Mouse (Mus musculus) thymus, adult 2 months (tissue): Measurements from ENCODE around the gene Ube2g2. TPM values are rescaled to one million over a fixed set of nuclear protein-coding genes. Genes with fewer than 3 reads are reported as not detected.

Experiments used
- DNase-seq: peaks from one replicate; pipeline ENCODE4 v3.0.0; 2021
- H3K27ac ChIP-seq: fragments of 200-500 bp; 2 replicates; pipeline ENCODE4 v1.5.1; 2012; ENCODE audit warnings: low read length, control low read depth; ENCODE audit not compliant: control insufficient read depth, insufficient read depth
- H3K27me3 ChIP-seq: fragments of 200-500 bp; 2 replicates; pipeline ENCODE4 v1.6.1; 2012; ENCODE audit warnings: mild to moderate bottlenecking, low read length, moderate library complexity, mixed read lengths; ENCODE audit not compliant: control insufficient read depth, insufficient read depth
- H3K36me3 ChIP-seq: fragments of 200-500 bp; 2 replicates; pipeline ENCODE4 v1.6.1; 2012; ENCODE audit warnings: mild to moderate bottlenecking, low read length, moderate library complexity; ENCODE audit not compliant: control insufficient read depth, insufficient read depth
- H3K4me1 ChIP-seq: fragments of 200-500 bp; replicated peaks from 2 replicates; pipeline ENCODE4 v1.6.1; 2012; ENCODE audit warnings: low read length; ENCODE audit not compliant: control insufficient read depth, insufficient read depth
- H3K4me3 ChIP-seq: fragments of 200-500 bp; 2 replicates; pipeline ENCODE4 v1.5.1; 2012; ENCODE audit warnings: mild to moderate bottlenecking, low read length, control low read depth, moderate library complexity; ENCODE audit not compliant: control insufficient read depth, insufficient read depth
- CTCF ChIP-seq: fragments of 200-500 bp; IDR thresholded peaks from 2 replicates; pipeline ENCODE4 v1.5.1; 2012; ENCODE audit warnings: mild to moderate bottlenecking, control low read depth, low read length, moderate library complexity, borderline replicate concordance; ENCODE audit not compliant: control insufficient read depth, poor library complexity, insufficient read depth; ENCODE audit errors: extremely low read depth
- POLR2A ChIP-seq: fragments of 200-500 bp; IDR thresholded peaks from 2 replicates; pipeline ENCODE4 v1.6.1; 2012; ENCODE audit warnings: mild to moderate bottlenecking, low read length, control low read depth, moderate library complexity; ENCODE audit not compliant: control insufficient read depth, poor library complexity, insufficient read depth; ENCODE audit errors: extremely low read depth
- whole genome bisulfite sequencing: fragments of 180-500 bp; shearing (Covaris S2); methylation state at CpG from one replicate; pipeline ENCODE4 v1.1.7; 2018; 5-methylcytosine and 5-hydroxymethylcytosine counted together
- polyA plus RNA-seq: library from polyadenylated mRNA; depleted of rRNA; stranded (reverse); fragments of >200 nt; gene quantifications from 2 replicates; pipeline ENCODE4 v1.2.3, GENCODE M21; 2012

Gene Ube2g2
- polyA plus RNA-seq, 1 experiment: 52.6 TPM

DNA sequence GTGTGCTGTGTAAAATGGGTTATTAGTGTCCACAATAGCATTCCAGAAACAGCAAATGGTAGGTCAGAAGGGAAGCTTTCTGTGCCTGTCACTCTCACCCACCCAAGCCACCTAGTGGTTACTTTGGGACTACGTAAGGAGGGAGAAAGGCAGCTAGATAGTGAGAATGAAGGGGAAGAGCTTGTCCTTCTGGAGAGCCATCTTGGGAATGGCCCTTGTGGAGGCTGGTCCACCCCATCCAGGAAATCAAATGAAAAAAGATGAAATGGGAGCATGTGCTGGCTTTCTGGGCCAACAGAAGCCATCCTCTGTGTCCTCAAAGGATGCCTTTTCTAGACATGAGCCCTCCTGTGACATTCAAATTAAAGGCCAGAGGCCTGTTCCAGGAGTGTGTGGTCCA, 16.7 kb upstream of the Ube2g2 start:
- H3K27me3 ChIP-seq: no peaks in the 10 kb centered on the region
- no peaks in the 10 kb centered on the region; the same call in 1 of the 2 replicates for H3K36me3 ChIP-seq
- 55% methylated on average over 1 of the region's 1 CpGs for WGBS
- no peak overlapping the region for H3K4me3 ChIP-seq
- peak; percentile 43 for DNase-seq
- H3K4me1 ChIP-seq: peaks cover 15% of the 10 kb centered on the region
- TF ChIP-seq CTCF (no peak), POLR2A (no peak)
- peak overlapping the region; percentile 81 for H3K27ac ChIP-seq

DNA sequence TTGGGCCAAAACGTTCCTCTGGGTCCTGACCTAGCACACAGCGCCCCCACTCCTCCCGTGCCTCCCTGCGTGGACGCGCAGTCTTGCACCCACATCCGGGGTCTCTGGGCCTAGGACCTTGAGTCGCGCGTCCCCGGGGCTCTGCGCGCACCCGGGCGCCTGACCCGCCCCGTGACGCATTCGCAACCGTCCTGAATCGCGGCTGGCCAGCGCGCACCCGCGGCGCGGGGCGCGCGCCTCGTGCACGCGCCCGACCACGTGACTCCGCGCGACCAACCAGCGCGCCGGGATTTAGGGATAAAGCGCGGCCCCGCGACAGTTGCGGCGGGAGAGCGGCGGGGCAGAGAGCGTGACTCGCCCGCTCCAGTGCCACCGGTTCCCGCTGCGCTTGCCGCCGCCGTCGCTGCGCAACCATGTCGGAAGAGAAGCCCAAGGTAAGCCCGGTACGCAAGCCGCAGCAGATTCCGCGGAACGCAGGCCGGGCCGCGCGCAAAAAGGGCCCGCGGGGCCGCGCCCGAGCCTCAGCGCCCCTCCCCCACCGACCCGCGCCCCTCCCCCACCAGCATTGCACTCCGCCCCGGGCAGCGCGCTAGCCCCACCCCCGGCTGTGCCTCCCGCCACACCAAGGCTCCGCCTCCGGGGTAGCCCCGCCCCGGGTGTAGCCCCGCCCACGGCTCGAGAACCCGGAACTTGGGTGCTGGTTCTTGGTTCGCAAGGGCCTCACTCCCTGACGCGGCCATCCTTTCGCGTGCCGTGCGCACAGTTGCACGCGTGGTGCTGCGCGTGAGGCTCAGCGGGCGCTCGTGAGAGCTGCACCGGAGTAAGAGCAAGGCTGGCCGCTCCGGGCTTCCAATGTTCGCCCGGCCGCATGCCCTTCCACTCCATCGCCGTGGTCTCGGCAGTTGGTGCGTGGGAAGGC, 15.9 kb upstream of the Ube2g2 start, which contains the start of the genes Sumo3 and Gm49325:
Sumo3 (plus strand) TSS at position 190 of the 919 bp plus-strand sequence.
Gm49325 (plus strand) TSS at position 290 of the 919 bp plus-strand sequence.
- H3K4me3 ChIP-seq: peak within 1 kb of the TSS; percentile 86
- H3K4me1 ChIP-seq: peaks cover 15% of the 10 kb centered on the region
- peak; percentile 77; the same call in 1 of the 2 replicates for TF ChIP-seq CTCF
- TF ChIP-seq POLR2A: peak; percentile 85
- DNase-seq: peak; percentile 100
- WGBS: under 1% methylated on average over 116 of the region's 119 CpGs
- H3K36me3 ChIP-seq: no peaks in the 10 kb centered on the region; the same call in 1 of the 2 replicates
- H3K27ac ChIP-seq: peak within 1 kb of the TSS; percentile 81
- H3K27me3 ChIP-seq: no peaks in the 10 kb centered on the region

DNA sequence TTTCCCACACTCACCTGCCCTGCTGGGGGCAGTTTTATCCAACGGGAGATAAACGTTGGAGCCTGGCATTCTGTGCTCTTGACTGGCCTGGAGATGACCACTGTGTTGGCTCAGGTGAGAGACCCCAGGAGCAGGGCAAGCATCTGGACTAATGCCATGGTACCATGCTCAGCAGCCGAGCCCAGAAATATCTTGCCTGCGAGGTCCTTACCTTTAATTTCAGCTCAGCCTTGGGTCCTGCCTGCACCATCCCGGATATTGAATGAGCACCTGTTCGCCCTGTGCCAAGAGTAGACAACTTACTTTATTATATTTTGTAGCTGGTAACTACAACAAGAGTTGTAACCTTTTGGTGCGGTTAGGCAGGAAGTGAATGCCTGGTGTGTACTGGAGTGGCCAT, 15.2 kb upstream of the Ube2g2 start:
- Histone ChIP-seq H3K36me3 (no peaks in the 10 kb centered on the region; the same call in 1 of the 2 replicates), H3K27me3 (no peaks in the 10 kb centered on the region), H3K4me1 (peaks cover 15% of the 10 kb centered on the region), H3K27ac (peak overlapping the region; percentile 74), H3K4me3 (peak overlapping the region; percentile 86)
- DNase-seq: peak; percentile 35
- no peak for TF ChIP-seq POLR2A
- TF ChIP-seq CTCF: no peak
- WGBS: 3% methylated on average over 7 of the region's 7 CpGs

DNA sequence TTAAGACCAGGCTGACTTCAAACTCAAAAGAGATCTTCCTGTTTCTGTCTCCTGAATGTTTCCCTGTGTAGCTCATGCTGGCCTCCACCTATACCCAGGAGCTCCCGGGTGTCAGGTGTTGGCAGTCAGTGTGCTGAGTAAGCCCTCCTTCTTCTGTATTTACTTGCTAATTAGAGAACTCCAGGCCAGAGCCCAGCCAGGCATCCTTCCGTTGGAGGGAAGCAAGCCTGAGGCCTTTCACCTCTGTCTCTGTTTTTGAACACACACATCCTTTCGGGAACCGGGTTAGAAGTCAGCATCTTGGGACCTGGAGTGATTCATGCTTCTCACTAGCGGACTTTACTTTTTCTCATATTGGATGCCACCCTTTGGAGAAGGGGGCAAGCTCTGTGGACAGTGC, 14.6 kb upstream of the Ube2g2 start:
- no peak for DNase-seq
- Histone ChIP-seq H3K27ac (peak overlapping the region; percentile 74; the same call in 1 of the 2 replicates), H3K36me3 (peaks cover 6% of the 10 kb centered on the region; the same call in 1 of the 2 replicates), H3K4me3 (peak overlapping the region; percentile 1; the same call in 1 of the 2 replicates), H3K4me1 (peaks cover 15% of the 10 kb centered on the region), H3K27me3 (no peaks in the 10 kb centered on the region)
- TF ChIP-seq POLR2A (no peak), CTCF (no peak)
- WGBS: 42% methylated on average over 5 of the region's 5 CpGs

DNA sequence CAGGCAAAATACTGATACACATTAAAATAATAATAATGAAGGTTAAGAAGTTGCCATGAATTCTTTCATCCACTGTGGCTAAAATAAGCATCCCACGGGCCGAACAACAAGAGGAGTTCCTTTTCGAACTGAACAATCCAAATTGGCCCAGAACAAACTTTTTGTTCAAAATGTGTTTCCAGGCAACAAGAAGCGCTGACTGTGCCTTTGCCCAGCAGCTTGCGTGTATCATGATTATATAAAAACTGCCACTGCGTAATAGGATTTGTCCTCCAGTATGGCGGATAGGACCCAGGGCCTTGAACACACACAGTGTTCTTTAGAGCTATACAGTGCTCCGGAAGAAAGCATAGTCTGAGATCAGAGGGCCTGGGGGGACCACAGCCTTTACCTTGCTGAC, 13.5 kb upstream of the Ube2g2 start:
- no peak for TF ChIP-seq CTCF
- no peak for TF ChIP-seq POLR2A
- H3K4me1 ChIP-seq: peaks cover 15% of the 10 kb centered on the region

DNA sequence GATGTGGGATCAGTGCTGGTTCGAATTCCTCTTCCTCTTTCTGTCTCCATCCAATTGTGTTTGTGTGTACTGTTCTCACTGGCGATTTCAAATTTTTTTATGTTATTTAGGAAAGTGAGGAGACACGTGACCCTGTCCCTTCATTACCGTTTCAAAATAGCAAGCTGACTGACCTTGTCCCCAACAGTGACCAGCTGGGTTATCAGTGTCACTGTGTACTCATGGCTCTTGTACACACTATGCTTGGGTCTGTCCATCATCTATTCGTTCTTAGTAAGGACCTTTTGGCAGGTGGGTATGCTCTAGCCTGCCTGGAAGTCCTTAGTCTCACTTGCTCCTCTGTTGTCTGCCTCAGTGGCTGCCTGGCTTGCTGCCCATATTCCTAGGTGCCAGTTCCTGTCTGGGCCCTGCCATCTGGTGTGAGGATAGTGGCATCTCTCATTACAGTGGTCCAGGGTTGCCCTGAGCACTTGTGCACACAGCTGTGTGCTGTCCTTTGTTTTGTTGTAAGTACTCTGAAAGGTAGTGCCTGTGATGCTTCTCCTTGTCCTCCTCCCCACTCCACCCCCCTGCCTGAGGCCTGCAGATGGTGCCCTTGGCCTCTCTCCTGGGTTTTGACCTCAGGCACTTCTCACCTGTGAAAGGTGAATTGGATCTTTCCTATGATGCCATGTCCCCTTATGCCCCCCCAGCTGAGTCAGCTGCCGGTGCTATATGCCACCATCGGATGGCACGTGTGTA, 11.7 kb upstream of the Ube2g2 start:
- Histone ChIP-seq H3K27ac (no peak overlapping the region), H3K4me3 (no peak overlapping the region), H3K27me3 (no peaks in the 10 kb centered on the region), H3K4me1 (peaks cover 15% of the 10 kb centered on the region), H3K36me3 (peaks cover 20% of the 10 kb centered on the region; the same call in 1 of the 2 replicates)
- no peak for DNase-seq
- TF ChIP-seq CTCF: no peak
- TF ChIP-seq POLR2A: no peak
- 89% methylated on average over 8 of the region's 8 CpGs for WGBS

More for the DNA sequence above, 13.5 kb upstream of the Ube2g2 start:
- Histone ChIP-seq H3K27me3 (no peaks in the 10 kb centered on the region), H3K36me3 (peaks cover 8% of the 10 kb centered on the region; the same call in 1 of the 2 replicates), H3K4me3 (no peak overlapping the region), H3K27ac (no peak overlapping the region)
- 96% methylated on average over 8 of the region's 8 CpGs for WGBS
- DNase-seq: no peak
